Mouse (Mus musculus): ENCODE measurements around the gene Oprm1. TPM values are rescaled to one million over a fixed set of nuclear protein-coding genes. Genes with fewer than 3 reads are reported as not detected.

Oprm1 gene
- polyA plus RNA-seq (2015; fragmentation: Nextera tagmentation; extraction: Ambion mirVana) = not detected in 2 replicates

DNA sequence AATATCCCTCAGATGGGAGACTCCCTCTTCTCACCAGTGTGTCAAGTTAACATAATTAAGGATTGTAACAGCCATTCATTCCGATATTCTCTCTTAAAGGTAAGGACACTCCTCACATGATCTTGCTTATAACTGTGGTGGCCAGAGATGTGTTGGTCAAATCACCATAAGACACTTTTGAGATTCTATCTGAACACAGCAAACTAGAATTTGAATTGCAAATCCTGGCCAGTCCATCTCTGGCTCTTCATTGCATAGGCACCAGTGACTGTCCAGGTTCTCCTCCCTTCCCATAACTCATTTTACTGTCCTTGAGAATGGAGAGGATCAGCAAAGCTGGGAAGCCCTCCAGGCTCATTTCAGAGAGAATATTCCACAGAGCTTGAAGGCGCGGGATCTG, at the start of gene Oprm1:
Gene Oprm1 (plus strand): TSS at position 301 of the 400 bp plus-strand sequence.

DNA sequence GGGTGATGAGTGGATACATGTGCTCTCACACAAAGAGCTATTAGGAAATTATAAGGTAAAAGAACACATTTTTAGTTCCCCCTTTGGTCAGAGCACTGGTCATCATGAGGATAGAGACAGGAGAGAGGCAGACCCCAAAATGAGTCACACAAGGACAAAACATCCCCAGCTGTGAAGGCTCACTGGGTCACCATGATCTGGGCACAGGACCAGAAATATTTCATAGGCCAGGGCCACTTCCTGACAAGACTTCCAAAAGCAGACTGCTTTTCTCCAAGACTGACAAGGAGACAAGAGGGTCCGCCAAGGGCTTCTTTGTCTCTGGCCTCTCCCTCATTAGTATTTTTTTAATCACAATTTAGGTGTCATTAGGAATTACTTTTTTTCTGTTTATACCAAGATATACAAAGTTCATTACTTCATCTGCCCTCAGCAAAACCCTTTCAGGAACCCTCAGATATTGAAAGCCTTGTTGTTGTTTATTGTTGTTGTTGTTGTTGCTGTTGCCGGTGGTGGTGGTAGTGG, 3.0 kb downstream of the Oprm1 start, which contains the start of gene Gm10945:
Gene Gm10945 (minus strand): TSS at position 475 of the 525 bp plus-strand sequence.

DNA sequence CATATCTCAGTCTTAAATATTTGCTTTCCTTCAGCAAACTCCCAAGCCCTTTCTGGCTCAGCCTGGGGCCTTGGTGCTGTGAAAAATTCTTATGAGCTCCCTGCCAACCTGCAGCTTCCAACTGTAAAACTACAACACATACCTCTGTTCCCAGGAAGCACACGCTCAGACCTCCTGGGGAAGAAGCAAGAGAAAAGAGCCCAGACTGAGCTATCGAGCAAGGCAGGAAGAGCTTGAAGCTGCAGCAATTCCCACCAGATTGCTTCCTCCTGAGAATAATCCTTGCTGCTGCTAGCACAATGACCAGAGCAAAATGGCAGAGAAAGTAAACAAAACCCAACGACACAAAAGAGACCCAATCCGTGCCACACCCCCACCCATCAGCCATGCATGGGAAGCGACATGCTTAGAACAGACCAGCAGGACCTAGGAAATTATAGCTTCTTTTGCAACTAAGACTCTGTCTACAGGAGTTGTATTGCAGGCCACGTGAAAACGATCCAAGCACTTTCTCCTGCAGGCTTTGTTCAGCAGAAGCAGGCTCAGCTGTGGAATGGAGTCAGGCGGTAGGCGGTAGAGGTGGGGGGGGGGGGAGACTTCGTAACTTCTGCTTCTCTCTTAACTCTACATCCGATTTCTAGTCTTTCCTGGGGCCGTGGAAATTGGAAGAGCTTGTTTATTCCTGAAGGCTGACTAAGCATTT, 294.2 kb downstream of the Oprm1 start, which contains the start of gene Ipcef1:
Gene Ipcef1 (minus strand): TSS at position 164 of the 703 bp plus-strand sequence.

Other genes starting within 250 kb of the Oprm1 start
- gene Gm10945, start 3.3 kb downstream of the Oprm1 start, polyA plus RNA-seq (2015; fragmentation: Nextera tagmentation; extraction: Ambion mirVana) = not detected in 2 replicates

Measured in skeletal muscle tissue, postnatal 0 days (tissue).